Comparison of ENCODE assay signal across 9 mouse cellular contexts in genomic region chr11:3773782-3774462, GRCm38 (mm10).
DNase-seq lines count a peak whose midpoint lies in the region; ATAC-seq and TF ChIP-seq lines count a peak whose summit lies in the region.
"Had no signal": no experiment of that assay in that cellular context is flagged by ENCODE, and none has a peak within 500 bp of the region (broad histone marks: within the 10 kb centered on the region; RNA-seq: fewer than 3 reads in every experiment).

No protein-coding gene starts in this region.

- H3K36me3 ChIP-seq in liver, embryonic 12.5 days = no peaks in the 10 kb centered on the region
- H3K36me3 ChIP-seq in embryonic facial prominence, embryonic 10.5 days (replicated peaks) = no peaks in the 10 kb centered on the region
- H3K36me3 ChIP-seq in hindbrain, embryonic 15.5 days = peaks cover under 1% of the 10 kb centered on the region; the same call in 1 of the 2 replicates
- H3K36me3 ChIP-seq in neural tube, embryonic 13.5 days = no peaks in the 10 kb centered on the region
- no peaks in the 10 kb centered on the region for H3K36me3 ChIP-seq in kidney, adult 2 months (ENCODE audit: control insufficient read depth, insufficient read depth, low read length)

- no peak overlapping the region for H3K27ac ChIP-seq in liver, embryonic 12.5 days
- H3K27ac ChIP-seq in embryonic facial prominence, embryonic 10.5 days (replicated peaks) = no peak overlapping the region; the same call in 1 of the 2 replicates
- peak overlapping the region; percentile 79 for H3K27ac ChIP-seq in hindbrain, embryonic 15.5 days (replicated peaks)
- H3K27ac ChIP-seq in neural tube, embryonic 13.5 days (replicated peaks) = peak overlapping the region; percentile 71; the same call in 1 of the 2 replicates
- H3K27ac ChIP-seq in kidney, adult 2 months (ENCODE audit: insufficient read depth, low read depth, low read length) = no peak overlapping the region
- H3K27ac ChIP-seq: gastrocnemius, adult 2 months had no signal

- H3K9ac ChIP-seq in liver, embryonic 12.5 days = no peak overlapping the region
- H3K9ac ChIP-seq in hindbrain, embryonic 15.5 days = peak overlapping the region; percentile 67
- peak overlapping the region; percentile 84 for H3K9ac ChIP-seq in neural tube, embryonic 13.5 days

- no peak for DNase-seq in liver
- DNase-seq in embryonic facial prominence, embryonic 10.5 days (ENCODE audit: low spot score) = no peak
- no peak for DNase-seq in kidney, postnatal 25 days
- DNase-seq in gastrocnemius, postnatal 10 days = no peak
- DNase-seq in kidney, adult 2 months = no peak

- TF ChIP-seq POLR2A in kidney, adult 2 months (IDR thresholded peaks at IDR 0.05; ENCODE audit: low read depth, low read length) = no peak

- H3K4me2 ChIP-seq in liver, embryonic 12.5 days = peak overlapping the region; percentile 53
- peak overlapping the region; percentile 71 for H3K4me2 ChIP-seq in hindbrain, embryonic 15.5 days
- H3K4me2 ChIP-seq in neural tube, embryonic 13.5 days = peak overlapping the region; percentile 63

- WGBS in liver, embryonic 12.5 days (ENCODE audit: insufficient replicate concordance) = 35% methylated on average over 6 of the region's 6 CpGs
- 31% methylated on average over 6 of the region's 6 CpGs for WGBS in embryonic facial prominence, embryonic 10.5 days
- WGBS in hindbrain, embryonic 15.5 days = 21% methylated on average over 6 of the region's 6 CpGs
- 38% methylated on average over 6 of the region's 6 CpGs for WGBS in neural tube, embryonic 13.5 days
- WGBS in kidney, adult 2 months = 35% methylated on average over 6 of the region's 6 CpGs

- no peak for ATAC-seq in liver, embryonic 12.5 days
- ATAC-seq in hindbrain, embryonic 15.5 days (ENCODE audit: low FRiP score, low read depth) = peak; percentile 42
- ATAC-seq in neural tube, embryonic 13.5 days (ENCODE audit: low read depth) = peak; percentile 52

- H3K4me3 ChIP-seq in liver, embryonic 12.5 days = peak overlapping the region; percentile 32
- peak overlapping the region; percentile 57 for H3K4me3 ChIP-seq in embryonic facial prominence, embryonic 10.5 days
- peak overlapping the region; percentile 54 for H3K4me3 ChIP-seq in hindbrain, embryonic 15.5 days
- H3K4me3 ChIP-seq in neural tube, embryonic 13.5 days = peak overlapping the region; percentile 44
- H3K4me3 ChIP-seq in kidney, adult 2 months (ENCODE audit: insufficient read depth, low read depth, low read length) = no peak overlapping the region
- H3K4me3 ChIP-seq: gastrocnemius, adult 2 months had no signal

- H3K4me1 ChIP-seq in liver, embryonic 12.5 days = peaks cover 8% of the 10 kb centered on the region
- peaks cover 14% of the 10 kb centered on the region for H3K4me1 ChIP-seq in embryonic facial prominence, embryonic 10.5 days
- peaks cover 28% of the 10 kb centered on the region for H3K4me1 ChIP-seq in hindbrain, embryonic 15.5 days (replicated peaks)
- H3K4me1 ChIP-seq in neural tube, embryonic 13.5 days (replicated peaks) = peaks cover 26% of the 10 kb centered on the region
- no peaks in the 10 kb centered on the region for H3K4me1 ChIP-seq in kidney, adult 2 months (ENCODE audit: control insufficient read depth, insufficient read depth, low read length)

- peaks cover 53% of the 10 kb centered on the region for H3K27me3 ChIP-seq in liver, embryonic 12.5 days (replicated peaks)
- peaks cover 54% of the 10 kb centered on the region for H3K27me3 ChIP-seq in embryonic facial prominence, embryonic 10.5 days (replicated peaks; ENCODE audit: low read depth, poor library complexity, severe bottlenecking)
- H3K27me3 ChIP-seq in hindbrain, embryonic 15.5 days = no peaks in the 10 kb centered on the region
- H3K27me3 ChIP-seq in neural tube, embryonic 13.5 days = peaks cover 56% of the 10 kb centered on the region
- no peaks in the 10 kb centered on the region; the same call in 1 of the 2 replicates for H3K27me3 ChIP-seq in kidney, adult 2 months (replicated peaks; ENCODE audit: control insufficient read depth, insufficient read depth, low read length)

- no peaks in the 10 kb centered on the region for H3K9me3 ChIP-seq in liver, embryonic 12.5 days (replicated peaks)
- H3K9me3 ChIP-seq in embryonic facial prominence, embryonic 10.5 days = 0 out of 2 replicates have a peak, but pooled peaks cover 4% of the 10 kb centered on the region
- no peaks in the 10 kb centered on the region for H3K9me3 ChIP-seq in hindbrain, embryonic 15.5 days
- H3K9me3 ChIP-seq in neural tube, embryonic 13.5 days = no peaks in the 10 kb centered on the region

- TF ChIP-seq CTCF in kidney, adult 2 months (conservative IDR thresholded peaks at IDR 0.05; ENCODE audit: insufficient read depth, insufficient read length, low read depth, low read length) = no peak

Comparison
In these comparisons a context has a peak if more than half of its experiments do, and no peak if none do; other contexts are left out.
1. H3K27ac ChIP-seq: peak in hindbrain, embryonic 15.5 days (single experiment) and neural tube, embryonic 13.5 days (single experiment); none in liver, embryonic 12.5 days (single experiment), embryonic facial prominence, embryonic 10.5 days (single experiment) and kidney, adult 2 months (single experiment).
2. Peak in every context shown above with its lines, with median percentiles within 50 percentile points of each other: H3K4me2 ChIP-seq.